Mouse (Mus musculus): ENCODE data around the gene Eps8.

Eps8 gene

DNA sequence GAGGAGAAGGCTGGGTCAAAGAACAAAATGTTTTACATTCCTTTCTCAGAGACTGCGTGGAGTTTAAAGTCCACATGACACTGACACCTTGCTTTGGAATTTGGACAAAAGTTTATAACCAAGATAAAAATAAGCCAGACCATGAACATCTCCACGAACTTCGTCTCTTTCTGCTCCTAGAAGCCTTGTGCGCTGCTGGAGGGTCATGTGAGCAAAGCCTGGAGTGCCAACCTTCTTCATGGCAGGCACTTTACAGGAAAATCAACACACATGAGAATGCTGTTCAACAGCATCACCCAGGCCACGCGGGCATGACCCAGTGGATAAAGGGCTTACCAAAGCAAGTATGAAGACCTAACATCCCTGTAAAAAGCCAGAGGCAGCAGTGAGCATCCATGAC, 85.6 kb downstream of the Eps8 start:
- no peak for DNase-seq (ENCODE audit: low spot score in 2 of 2)

DNA sequence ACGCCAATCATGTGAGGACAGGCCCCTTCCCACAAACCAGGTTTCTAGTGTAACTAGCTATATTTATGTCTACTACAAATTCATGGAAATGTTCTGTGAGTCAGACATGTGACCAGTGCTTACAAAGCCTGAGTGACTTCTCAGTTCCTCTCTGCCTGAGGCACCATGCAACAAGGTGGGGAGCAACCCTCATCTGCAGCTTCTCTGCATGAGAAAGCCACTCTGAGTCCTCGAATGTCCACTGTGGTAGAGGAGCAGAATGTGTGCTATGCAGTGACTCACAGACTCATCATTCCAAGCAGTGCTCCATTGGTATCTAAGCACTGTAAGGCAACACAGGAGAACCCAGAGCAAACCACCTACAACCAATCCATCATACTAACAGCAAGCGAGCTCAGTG, 88.8 kb downstream of the Eps8 start:
- DNase-seq (ENCODE audit: low spot score in 2 of 2) = peak in 1 of 2 experiments; percentile 12

DNA sequence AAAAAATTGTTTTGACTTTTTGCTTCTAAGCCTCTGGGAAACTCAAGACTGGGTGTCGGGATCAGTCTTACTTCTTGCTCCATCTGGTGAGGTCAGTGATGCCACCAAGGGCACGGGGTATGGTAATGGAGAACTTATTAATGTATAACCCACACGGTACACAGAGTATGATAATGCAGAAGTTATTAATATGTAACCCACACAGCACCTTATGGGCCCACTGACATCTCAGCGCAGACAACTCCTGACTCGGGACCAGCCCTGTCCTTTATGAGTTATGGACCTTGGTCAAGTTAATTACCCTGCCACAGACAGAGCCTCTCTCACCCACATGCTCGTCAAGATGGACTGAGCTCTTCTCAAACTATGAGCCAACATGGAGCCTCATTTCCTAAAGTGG, 89.2 kb downstream of the Eps8 start:
- no peak for DNase-seq (ENCODE audit: low spot score in 2 of 2)

DNA sequence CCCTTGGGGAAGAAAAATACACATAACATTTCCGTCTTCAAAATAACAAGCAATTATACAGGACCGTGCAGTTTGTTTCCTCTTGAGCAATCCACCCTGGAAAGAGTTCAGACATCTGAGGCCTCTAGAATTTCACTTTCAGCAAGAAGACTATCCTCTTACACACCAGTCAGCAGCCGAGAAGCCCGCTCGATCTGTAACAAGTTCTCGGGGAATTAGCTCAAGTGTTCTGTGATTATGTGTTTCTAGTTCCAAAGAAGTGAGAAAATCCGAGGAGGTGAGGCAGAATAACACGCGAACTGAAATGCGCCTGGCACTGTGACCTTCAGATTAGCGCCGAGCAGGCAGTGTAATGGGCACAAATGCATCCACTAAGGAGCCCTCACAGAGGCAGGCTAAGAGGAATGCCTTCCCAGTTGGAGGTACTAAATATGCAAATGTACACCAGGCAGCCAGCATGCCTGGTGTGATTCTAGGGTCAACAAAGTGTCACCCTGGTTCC, 94.3 kb downstream of the Eps8 start:
- DNase-seq (ENCODE audit: low spot score in 2 of 2) = no peak

DNA sequence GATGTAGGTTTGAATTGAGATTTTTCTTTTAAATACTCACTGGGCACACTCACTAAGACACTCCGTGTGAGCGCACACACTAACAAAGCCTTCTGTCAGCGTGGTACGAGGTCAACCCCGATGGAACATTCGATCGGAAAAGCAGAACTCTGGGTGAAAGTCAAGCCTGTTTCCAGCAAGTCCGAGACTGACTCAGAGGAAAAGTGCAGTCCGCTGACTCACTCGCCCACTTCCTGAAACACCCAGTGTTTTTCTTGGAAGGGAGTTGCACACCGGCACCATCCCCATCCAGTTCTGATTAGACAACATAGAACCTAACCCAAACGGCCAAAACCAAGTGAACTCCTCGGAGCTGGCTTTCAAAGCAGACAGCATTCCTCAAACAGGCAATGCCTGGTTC, 95.8 kb downstream of the Eps8 start:
- DNase-seq (ENCODE audit: low spot score in 2 of 2) = no peak

DNA sequence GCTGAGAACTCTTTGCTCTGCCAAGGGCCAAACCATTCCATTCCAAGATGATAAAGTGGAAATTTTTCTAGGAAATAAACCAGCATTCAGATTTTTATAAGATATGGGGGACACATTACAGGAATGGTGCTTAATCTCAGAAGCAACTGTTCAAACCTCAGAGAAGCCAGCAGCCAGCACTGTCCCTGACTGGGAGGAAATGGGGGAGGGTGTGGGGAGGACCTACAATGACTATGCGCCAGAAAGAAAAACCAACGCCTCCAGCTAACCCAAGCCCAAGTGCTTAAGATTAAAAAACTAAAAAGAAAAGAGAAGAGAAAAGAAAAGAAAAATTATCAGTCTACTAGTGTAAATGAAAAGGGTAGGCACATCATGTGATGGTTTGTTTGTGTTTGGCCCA, 97.0 kb downstream of the Eps8 start:
- no peak for DNase-seq (ENCODE audit: low spot score in 2 of 2)

DNA sequence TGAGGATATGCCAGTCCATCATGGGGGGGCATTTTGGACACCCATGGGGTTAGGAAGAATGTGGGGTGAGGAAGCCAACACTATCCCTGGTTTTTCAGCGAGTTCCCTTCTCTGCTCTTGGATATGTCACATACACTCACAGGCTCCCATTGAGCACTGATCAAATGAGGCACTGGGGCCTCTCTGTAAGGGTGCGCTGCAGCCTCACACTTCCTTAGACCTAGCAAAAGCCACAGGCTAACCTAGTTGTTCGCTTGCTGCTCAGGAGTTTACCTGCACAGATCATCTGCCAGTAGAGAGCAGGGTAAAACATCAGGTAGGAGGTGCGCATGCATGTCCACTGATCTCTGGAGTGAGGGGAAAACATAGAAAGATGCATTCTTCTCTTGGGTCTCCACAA, 97.5 kb downstream of the Eps8 start:
- no peak for DNase-seq (ENCODE audit: low spot score in 2 of 2)

DNA sequence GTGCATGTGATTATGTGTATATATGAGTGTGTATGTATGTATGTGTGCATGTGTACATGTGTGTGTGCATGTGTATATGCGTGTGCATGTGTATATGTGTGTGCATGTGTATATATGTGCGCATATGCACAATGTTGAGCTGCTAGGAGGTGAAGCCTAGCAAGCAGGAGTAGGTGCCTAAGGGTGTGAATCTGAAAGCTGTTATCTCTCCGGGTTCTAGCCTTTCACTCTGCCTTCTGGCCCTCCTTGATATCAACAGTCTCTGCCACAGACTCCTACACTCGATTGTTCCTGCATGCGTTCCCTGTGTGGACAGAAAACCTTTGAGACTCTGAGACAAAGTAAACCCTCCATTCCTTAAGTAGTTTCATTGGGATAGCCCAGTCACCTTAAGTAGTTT, 98.0 kb downstream of the Eps8 start:
- DNase-seq (ENCODE audit: low spot score in 2 of 2) = no peak

DNA sequence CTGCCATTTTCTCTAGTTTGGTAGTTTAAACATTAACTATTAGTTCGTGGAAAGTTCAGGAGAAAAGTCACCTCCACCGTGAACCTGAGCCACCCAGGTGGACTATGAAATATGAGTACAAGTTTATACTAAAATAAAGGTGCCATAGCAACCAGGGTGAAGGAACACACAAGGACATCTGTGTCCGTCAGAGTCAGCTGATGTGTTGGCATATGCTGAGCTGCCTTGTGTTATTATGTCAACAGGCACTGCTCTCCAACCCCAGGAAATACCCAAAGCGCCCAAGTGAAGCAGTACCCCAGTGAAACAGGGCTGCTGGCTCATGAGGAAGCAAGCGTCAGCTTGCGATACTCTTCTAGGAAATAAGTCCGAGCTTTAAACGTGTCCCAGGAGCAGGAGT, 104.5 kb downstream of the Eps8 start:
- no peak for DNase-seq (ENCODE audit: low spot score in 2 of 2)

DNA sequence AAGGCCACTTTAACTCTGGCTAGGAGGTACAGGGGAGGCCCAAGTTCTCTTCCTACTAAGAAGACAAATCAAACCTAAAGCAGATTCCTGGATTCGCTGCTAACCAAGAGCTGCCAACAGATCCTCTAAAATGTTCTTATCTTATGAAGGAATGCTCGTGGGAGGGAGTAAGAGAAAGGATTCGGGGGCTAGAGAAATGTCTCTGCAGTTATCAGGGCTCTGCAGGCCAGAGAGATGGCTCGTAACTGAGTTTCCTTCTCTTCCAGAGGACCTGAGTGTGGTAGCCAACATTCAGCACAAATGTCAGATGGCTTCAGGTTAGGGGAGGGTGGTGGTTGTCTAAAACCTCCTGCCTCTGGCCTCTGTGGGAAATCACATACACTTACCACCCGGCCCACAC, 106.1 kb downstream of the Eps8 start:
- no peak for DNase-seq (ENCODE audit: low spot score in 2 of 2)

DNA sequence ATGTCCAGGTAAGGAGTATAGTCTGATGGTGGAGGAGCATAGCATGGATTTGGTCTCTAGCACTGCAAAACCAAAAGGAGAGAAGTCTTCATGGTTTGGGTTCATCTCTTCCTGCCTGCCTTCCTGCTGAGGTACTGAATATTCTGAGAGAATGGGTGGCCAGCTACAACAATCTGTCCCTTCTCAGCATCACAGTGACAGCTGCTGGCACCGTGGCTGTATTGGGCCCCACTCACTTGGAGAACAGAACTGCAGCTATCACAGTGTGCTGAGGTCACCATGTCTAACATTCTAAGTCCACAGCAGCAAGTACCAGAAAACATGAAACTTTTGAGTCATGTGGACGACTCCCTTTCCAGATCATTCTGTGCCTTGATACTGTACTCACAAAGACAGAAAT, 107.1 kb downstream of the Eps8 start:
- no peak for DNase-seq (ENCODE audit: low spot score in 2 of 2)

DNA sequence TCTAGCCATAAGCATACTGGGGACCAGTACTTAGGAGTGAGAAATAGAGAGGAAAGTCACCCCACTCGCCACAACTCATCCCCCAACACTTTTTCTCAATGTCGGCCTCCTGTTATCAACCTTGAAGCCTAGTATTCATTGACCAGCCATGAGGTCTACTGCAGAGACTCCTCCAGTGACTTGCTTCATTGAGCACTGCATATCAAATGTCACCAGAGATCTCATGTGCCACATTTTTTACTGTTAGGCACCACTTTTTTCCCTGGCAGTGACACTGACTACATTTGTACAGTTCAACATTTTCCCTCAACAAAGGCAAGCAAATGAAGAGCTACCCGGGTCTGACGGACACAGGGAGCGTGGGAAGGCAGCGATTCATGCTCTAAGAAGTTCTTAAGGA, 108.6 kb downstream of the Eps8 start:
- no peak for DNase-seq (ENCODE audit: low spot score in 2 of 2)

DNA sequence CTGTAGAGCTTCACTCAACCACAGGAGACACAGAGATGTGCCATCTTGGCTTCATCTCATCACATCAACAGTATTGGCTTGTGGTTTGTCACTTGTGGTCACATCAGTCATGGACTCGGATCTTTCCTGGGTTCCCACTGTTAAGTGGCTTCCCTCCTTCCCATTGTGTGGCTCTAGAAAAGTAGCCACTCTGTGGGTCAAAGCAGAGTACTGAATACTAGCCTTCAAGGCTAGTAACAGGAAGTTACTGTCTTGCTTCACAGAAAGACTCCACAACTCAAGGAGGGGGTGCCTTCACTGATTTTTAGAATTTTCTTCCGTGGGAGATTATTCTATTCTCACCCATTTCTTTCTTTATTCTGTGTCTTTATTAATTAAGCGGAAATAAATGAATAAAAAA, 109.3 kb downstream of the Eps8 start:
- DNase-seq (ENCODE audit: low spot score in 2 of 2) = no peak

DNA sequence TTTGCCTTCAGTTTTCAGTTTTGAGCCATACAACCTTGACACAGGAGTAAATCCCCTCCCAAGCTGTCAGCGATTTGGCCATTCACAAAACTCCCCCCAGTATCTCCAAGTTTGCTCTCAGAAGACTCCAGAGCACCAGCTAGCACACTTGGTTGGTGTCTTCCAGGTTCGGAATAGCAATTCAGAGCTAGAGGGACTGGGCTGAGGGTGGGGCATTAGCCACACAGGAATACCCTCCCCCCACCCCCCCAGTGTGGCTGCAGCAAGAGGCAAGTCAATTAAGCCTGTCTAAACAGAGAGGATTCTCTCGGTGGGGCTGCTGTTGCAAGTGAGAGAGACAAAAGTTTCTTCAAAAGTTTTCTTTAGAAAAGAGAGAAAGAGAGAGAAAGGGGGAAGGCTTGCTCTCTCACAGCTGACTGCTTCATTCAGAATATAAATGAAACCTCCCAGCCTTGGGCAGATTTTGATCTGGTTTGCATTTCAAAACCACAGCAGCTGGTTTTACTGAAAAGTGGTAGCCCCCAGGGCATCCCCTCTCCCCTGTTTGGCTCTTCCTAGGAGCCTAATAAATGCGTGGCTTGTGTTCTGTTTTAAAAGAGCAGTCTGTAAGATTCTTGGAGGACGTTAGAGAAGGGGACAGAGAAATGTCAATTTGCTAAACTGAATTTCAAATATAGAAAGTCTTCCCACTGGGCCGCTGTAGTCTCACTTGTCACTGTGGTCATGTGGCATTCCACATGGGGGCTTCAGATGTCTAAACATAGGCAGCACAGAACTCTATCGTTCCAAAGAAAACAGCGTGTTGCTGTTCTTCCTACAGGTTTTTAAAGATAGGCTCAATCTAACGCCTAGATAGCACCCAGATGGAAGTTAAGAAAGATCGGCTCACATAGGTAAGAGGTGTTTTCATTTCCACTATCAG, 112.2 kb downstream of the Eps8 start:
- DNase-seq (ENCODE audit: low spot score in 2 of 2) = no peak

DNA sequence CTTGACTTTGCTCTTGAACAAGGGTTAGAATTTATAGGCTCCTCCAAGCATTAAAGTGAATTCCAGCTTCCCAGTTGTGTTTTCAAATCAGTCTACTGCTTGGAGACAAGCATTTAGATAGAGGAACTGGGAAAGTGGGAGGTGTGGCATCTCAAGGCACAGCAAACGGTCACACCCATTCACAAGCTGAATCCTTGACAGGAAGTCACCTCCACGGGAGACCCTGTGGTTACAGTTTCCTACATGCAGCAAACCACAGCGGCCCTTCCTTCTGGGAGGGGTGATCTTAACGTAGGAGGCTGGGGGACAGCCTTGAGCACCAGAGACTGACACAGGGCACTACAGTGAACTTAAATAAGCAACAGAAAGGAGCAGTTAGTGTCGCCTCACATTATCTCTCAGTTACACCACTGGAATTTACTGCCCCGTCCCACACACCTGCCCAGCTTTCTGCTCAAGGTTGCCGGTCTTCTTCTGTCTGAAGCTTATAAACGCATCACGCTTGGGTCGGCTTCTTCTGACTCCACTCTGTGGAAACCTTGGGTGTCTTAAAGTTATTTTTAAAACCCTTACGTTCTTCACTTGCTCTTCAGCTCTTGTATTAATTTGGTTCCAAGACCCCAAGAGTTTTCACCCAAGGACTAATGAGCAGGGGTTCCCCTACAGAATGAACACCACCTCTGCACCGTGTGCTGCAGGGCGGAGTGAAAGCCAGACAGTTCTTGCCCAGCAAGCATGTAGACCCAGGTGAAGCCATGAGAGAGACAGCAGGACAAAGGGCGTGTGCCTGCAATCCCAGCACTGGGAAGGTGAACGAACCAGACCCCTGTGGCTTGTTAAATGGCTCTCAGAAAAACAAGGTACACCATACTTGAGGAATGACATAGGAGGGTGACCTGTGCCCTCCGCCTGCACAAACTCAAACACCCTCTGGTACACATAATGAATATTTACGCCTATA, 113.2 kb downstream of the Eps8 start:
- no peak for DNase-seq (ENCODE audit: low spot score in 2 of 2)

DNA sequence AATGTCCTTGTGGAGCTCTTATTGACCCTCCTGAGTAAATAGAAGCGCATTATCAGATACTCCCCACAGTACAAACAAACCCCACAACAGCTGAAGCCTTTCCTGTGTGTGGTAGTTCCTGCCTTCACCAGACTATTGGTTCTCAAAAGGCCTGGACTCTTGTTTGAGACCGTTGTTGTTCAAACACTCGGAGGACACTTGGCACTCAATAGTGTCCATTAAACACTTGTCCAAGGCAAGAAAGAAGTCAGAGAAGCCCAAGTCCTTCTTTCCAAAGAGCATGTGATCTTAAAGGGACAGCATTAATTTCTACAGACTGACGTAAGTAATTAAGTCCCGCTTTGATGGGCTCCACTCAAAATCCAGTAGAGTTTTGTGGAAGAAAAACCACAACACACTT, 113.9 kb downstream of the Eps8 start:
- no peak for DNase-seq (ENCODE audit: low spot score in 2 of 2)

DNA sequence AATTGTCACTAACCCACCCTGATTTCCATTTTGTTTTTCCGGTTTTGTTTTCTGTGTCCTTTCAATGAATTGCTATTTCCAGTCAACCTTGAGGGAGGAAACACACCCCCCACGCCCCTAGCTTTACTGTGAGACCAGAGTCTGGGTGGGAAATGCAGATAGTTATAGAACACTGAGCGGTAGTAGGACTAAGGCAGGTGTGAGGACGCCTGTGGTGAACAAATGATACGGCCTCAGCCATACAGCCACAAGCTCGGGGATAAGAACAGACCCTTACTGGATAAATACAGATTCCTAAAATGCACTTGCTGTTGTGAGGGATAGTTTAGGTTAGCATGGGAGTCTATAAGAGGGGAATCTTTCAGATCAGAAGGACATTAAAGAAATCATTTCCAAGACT, 114.3 kb downstream of the Eps8 start:
- DNase-seq (ENCODE audit: low spot score in 2 of 2) = no peak

DNA sequence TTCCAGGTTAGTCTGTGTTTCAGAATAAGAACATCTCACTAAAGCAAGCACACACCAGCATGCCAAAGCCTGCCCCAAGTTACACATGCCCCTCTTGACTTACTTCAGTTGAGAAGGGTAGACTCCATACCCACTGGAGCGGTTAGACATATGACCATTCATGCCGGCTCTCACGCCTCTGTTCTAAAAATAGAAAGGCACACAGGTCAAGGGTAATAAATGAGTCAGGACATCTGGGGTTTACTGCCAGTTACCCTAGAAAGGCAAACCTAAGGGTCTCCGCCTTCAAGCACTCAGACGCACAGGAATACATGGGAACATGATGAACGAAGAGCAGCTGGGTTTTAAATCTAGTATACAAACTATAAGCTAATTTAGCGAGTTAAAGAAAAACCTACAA, 115.5 kb downstream of the Eps8 start:
- DNase-seq (ENCODE audit: low spot score in 2 of 2) = no peak

DNA sequence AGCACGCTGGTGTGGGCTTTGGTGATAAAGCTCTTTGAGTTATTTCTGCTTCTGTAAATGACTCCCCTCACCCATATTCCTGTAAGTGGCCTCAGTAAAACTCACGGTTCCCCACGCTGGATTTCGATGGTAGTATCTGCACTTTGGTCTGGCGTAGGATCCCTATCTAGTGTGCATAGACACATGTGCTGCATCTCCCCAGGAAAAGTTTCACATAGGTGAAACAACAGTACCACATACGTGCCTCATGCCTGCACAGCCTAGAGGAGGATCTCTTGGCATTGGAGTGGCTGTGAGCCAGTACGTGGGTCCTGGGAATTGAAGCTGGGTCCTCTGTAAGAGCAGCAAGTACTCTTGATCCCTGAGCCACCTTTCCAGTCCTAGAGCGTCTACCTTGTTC, 121.9 kb downstream of the Eps8 start:
- no peak for DNase-seq (ENCODE audit: low spot score in 2 of 2)

DNA sequence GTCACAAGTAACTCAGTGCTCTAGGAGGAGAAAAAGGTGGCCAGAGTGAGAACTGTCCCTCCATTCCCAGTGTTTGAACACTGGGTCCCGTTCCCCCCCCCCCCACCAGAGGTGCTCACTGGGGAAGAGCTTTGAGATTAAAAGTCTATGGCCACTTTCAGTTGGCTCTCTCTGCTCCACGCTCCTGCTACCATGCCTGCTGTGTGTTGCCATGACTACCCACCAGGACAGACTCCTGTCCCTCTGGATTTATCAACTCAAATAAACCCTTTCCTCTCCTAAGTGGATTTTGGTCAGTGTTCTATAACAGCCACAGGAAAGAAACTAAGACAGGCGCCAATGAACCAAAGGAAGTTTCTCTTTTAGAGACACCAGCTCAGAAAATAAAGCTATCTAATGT, 128.9 kb downstream of the Eps8 start:
- DNase-seq (ENCODE audit: low spot score in 2 of 2) = no peak

DNA sequence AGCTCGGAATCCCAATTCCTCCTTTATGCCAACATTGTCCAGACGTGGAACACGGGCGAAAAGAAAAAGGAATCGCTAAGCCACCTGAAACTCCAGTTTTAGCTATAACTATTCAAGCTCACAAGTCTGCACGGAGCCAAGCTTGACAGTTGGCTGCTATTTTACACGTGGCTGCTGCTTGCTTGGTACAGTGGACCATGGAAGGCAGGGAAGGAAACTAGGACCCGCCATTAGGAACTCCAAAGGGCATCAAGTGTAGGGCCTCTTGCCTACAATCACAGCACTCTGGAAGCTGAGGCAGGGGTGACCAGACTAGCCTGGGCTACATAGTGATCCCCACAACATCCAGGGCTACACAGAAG, 134.4 kb downstream of the Eps8 start:
- DNase-seq (ENCODE audit: low spot score in 2 of 2) = no peak

DNA sequence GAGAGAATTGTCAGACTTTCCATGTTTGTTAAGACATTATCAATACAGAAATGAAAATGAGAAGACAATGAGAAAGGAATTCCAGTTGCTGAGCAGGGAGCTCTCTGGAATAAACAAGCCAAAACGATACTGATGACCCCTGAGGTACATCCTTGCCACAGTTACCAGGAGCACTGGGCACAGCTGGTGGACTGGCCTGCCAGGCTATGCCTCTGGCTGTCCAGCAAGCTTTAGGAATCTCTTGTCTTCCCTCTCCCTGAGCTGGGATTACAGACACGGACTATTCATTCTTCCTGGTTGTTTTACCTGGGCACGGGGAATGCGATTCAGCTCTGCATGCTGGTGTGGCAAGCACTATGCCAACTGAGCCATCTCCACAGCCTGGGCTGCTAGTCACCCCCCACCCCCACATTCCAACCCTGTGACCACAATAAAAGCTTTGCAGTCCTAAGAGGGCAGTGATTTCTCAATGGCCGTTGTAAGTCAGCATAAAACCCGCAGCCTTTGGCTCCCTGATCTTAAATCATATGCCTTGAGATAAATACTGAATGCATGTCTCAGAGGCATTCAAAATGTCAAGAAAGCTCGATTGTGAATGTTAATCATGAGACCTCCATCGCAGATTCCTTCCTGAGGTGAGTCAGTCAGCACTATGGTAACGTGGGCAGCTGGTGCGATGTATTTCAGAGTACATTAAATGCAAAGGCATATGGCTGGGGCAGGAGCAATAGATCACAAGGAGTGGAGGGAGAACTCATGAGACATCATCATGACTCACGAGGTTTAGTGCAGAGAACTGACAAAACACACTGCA, 134.9 kb downstream of the Eps8 start:
- no peak for DNase-seq (ENCODE audit: low spot score in 2 of 2)

All from spleen, postnatal 14 days (tissue).